Mouse (Mus musculus) mouse embryonic stem cell (cell line): ENCODE measurements around the gene Haao.

Experiments used
- in situ Hi-C, 2 experiments: fragments of 300-500 bp; cut with MboI; formaldehyde crosslinking; loops; 1 replicate in 1 of 2; 3 replicates in 1 of 2; pipeline ENCODE4 v1.14.3; 2019 to 2020; ENCODE audit warnings: low sequenced_read_pairs in 2 of 2, low pct_unique_long_range_greater_than_20kb in 1 of 2, mixed read lengths in 1 of 2; ENCODE audit not compliant: unreplicated experiment in 1 of 2

Gene Haao

DNA sequence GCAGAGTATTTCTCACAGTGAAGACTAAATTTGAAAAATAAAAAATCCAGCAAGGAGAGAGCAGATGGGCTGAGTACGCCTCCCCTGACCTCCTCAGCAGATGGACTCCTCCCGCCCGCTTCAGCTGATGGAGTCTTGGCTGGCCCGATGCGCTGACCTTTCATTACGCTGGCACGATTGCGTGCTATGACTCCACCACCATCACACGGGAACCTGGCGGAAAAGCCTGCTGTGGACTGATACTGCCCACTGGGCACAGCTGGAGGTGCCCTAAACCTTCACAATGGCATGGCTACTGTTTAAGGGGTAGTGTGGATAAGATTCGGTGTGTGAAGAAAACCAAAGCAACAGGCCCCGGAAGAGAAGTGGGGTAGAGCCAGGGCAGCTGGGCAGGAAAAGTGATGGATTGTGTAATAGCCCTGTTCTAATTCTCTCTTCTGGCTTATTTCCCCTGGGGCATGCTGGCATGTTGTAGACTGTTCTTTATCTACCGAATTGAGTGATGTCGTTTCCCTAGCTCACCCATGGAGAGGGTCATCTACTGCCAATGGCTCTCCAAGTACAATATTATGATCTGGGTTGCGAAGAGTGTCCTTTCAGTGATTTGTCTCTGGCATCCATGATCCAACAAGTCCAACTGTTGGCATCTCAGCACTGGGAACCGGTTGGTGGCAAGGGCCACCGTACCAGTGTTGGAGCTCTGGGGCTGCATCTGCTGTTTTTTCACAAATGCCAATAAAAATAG lies 35.4 kb downstream of the Haao start:
- in situ Hi-C loops, result no loop called here

DNA sequence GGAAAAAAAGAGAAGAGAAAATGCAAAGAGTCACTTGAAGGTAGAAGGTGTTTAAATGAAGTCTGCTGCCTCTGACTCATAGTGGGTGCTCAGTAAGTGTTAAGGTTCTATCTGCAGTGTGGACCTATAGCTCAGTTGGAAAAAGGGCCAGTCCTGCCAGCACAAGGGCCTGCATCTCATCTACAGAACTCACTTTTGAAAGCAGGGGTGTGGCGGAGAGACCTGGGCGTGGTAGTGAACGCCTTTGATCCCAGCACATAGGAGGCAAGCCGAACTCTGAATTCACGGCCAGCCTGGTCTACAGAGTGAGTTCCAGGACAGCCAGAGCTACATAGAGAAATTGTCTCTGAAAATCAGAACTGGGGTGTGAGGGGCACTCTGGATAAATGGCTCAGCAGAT lies 37.5 kb downstream of the Haao start:
- in situ Hi-C loops, result no loop called here

DNA sequence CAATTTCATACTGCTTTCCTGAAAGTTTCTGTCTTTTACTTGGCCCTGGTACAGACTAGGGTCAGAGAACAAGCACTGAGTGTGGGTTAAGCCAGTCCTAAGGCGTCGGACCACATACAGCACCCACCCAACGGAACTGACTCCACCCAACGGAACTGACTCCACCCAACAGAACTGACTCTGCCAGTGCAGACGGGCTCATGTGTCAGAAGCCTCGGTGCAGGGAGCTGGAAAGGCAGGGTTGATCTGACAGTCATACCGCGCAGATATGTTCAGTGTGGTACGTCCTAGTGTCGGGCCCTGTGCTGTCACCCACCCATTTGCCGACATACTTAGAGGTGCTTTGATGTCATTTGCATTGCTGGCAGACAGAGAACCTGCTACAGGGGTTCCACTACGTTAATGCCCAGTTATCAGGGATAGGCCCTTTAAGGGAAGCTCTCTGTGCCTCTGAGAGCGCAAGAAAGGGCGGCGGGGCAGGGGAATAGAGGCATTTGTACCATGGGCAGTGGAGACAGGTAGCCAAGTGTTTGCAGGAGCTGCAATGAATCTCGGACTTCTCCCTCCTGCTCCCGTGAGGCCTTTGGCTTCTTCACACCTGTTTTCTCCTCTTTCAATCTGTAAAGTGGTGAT lies 38.5 kb downstream of the Haao start:
- in situ Hi-C loops, result loop anchor here in 1 of 2 experiments (5.0 kb wide), 1 partner anchor 43 kb away; no protein-coding TSS in a partner anchor

DNA sequence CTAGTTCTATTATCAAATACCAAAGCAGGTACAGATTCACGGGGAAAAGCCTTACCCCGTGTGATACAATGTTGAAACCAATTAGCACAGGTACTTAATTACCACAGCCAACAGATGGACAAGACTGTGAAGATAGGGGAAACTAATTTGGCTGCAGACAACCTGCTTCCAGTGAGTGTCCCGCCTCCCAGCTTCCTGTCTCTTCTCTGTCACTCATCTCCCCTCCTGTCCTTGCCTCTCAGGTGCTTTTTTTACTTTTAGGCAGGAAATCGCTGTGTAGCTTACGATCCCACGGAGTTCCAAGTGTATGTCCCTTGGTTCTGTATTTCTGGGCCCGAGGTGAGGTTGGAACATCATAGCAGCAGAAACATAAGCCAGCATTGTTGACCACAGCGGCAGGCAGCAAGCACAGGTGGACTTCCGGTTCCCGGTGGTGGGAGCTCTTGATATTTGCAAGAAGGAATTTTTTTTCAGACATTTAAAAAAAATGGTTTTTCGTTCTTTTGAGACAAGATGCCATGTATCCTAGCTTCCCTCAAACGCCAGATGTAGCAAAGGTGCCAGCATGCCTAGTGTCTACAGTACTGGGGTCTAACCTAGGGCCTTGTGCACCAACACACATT lies 39.2 kb downstream of the Haao start:
- in situ Hi-C loops, result loop anchor here in 1 of 2 experiments (5.0 kb wide), 1 partner anchor 44 kb away; no protein-coding TSS in a partner anchor

DNA sequence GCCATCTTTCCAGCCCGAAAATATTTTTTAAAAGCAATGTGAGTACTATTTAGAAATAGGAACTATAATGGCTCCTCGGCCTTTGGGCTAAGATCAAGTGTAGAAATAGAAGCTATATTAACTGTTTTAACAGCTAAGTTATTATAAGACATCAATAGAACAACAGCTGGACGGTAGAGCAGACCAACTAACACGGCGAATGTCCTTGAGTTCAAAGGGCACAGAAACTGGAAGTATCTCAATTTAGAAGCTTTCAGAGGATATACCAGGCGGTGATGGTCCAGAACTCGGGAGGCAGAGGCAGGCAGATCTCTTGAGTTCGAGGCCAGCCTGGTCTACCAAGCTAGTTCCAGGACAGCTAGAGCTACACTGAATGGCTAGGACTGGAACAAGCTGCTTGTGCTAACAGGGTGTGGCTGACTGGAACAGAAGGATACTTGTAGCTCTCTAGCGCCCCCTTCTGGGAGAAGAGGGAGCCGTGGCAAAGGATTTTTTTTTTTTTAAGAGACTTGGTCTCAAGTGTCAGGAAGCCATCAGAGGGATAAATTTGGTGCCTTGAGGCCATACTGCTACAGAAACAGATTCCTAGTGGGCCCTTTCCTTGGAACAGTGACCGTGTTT lies 39.9 kb downstream of the Haao start:
- in situ Hi-C loops, result loop anchor here in 1 of 2 experiments (5.0 kb wide), 1 partner anchor 44 kb away; no protein-coding TSS in a partner anchor

DNA sequence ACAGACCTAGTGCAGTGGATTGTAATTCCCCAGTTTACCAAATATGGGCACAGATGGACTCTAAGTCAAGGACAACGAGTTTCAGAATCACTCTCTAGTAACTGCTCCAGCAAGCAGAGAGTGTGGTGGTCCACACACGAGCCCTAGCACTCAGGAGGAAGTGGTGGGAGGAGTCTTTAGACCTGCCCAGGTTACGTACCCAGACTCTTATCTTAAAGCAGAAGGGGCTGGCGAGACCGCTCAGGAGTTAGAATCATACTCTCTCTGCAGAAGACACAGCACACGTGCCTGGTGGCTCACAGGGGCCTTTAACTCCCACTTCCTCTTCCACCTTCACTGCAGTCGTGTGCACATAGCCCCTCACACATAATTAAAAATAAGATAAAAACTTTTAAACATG lies 40.4 kb downstream of the Haao start:
- in situ Hi-C loops, result loop anchor here in 1 of 2 experiments (5.0 kb wide), 1 partner anchor 45 kb away; no protein-coding TSS in a partner anchor

DNA sequence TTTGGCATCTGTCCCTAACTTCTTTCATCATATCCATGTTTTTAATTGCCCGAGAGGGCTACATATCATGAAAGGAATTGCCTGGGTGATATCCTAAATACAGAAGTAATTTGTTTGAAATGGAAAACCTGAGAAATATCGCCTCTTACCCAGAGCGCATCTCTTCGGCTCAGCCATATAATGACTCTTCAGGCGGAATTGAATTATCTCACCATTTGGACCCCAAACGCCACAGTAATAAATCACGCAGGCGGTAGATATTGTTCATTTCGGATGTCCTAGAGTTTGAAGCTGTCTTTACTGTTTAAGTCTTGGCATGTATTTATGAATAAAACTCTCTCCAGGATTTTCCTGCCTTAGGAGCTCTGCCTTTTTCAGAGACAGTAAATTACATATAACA lies 42.7 kb downstream of the Haao start:
- in situ Hi-C loops, result loop anchor here in 1 of 2 experiments (5.0 kb wide), 1 partner anchor 47 kb away; no protein-coding TSS in a partner anchor

DNA sequence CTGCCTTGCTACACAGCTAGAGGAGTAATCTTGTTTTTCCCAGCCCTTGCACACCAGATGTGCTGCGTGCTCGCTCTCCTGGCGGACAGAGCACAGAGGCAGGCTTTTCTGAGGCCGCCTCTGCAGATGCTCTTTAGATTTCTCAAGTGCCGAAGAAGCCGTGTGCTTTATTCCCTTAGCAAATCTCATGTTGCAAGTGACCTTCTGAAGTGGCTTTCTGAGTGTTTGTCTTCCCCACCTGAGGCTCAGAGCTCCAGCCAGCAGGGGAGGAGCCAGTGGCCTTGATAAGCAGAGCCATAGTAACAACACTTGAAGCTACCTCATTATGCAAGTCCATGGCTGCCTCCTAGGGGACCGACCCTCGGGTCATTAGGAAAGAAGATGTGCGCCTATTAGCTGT lies 43.8 kb downstream of the Haao start:
- in situ Hi-C loops, result no loop called here

DNA sequence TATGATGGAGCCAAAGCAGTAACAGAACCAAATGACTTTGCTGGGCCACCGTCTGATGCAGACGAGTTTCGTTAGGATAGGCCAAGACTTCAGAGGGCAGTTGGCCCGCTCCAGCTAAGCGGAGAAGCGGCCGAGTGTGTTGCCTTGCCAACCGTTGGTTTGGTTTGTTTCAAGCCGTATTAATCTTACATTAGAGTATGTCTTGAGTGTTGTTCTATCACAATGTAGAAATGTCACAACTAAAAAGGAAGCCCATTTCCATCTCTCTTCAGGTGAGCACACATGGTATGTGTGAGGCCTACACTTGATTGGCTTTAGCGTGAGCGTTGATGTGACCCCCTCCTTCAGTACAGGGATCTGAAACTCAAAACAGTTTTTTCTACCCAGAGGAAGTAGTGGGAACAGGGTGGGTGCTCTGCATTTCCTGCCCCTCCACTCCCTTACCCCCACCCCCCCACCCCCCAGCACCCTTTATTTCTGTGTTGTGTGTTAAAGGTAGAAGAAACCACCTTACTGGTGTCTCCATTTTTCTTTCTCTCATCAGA lies 48.2 kb downstream of the Haao start:
- in situ Hi-C loops, result no loop called here

DNA sequence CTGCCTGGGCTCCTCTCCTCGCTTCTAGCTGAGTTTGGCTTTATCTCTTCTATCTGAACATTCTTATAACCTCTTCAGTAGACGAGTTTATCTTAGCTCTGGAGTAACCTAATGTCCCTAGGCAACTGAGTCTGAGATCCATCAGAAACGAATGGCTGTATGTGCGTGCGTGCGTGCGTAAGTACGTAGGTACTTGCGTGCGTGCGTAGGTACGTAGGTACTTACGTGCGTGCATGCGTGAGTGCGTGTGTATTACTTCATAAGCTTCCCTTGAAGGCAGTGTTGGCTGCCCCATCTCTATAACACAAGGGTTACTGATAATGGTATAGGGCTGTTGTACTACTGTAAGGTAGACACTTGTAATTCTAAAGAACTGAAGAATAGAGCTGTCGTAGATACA lies 52.6 kb downstream of the Haao start:
- in situ Hi-C loops, result no loop called here

DNA sequence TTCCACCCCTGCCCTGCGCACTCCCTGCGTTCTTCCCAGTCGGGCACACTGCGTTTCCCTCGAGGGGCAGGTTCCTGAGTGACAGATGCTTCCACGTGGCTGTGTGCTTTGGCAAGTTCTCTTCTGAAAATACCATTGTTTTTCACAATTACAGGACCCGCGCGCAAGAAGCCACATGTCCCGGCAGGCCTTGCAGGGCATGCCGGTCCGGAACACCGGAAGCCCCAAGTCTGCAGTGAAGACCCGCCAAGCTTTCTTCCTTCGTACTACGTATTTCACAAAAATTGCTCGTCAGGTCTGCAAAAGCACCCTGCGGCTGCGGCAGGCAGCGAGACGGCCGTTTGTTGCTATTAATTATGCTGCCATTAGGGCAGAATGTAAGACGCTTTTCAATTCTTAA lies 55.4 kb downstream of the Haao start:
- in situ Hi-C loops, result no loop called here

DNA sequence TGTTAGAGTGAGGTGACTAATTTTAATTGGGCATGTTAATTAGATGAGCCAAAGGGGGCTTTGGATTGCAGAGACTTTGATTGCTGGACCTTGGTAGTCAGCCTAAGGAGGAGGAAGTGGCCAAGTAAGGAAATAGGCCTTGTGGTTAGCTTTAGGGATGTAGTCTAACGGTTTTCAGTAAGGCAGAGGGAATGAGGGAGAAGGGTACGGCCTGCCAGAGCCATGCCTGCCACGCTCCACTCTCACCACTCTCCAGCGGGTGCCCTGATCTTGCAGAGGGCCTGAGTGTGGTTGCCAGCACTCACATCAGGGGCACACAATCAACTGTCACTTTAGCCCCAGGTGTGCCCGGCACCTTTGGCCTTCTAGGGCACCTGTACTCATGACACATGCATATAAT lies 57.6 kb downstream of the Haao start:
- in situ Hi-C loops, result no loop called here

DNA sequence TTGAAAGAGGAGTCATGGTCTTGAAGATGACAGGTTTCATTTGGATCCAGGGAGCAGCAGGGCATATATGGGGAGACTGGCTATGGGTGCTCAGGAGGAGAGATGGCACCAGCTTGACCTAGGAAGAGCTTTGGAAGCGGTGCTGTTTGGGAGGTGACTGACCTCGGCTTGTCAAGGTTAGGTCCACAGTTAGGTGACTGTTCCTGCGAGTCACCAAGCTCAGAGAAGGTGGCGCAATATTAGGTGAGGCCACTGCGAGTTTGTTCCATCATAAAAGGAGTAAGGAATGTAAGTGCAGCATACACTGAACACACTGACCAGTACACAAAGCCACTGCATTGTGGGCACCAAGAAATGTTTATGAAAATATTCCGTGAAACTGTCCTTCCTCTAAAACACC lies 61.3 kb downstream of the Haao start:
- in situ Hi-C loops, result no loop called here

DNA sequence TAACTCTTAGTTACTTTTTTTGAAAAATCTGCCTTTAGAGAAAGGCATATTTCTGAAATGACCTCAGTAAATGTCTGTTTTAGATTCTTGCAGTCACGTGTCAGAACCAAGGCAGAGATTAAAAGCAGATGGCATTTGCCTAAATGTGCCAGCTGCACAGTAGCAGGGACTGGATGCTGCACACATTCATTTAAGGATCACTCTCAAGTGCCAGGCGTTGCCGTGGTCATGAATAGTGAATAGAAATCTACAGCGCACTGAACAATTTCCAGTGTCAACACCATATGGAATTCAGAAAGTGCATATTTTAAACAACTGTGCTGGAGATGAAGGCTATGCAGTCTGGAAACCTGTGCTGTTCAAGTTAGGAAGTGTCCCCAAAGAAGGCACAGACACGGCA lies 65.0 kb downstream of the Haao start:
- in situ Hi-C loops, result no loop called here
